Mouse (Mus musculus) small intestine, adult 10 weeks (tissue): ENCODE data around the gene Gm13089. TPM values are rescaled to one million over a fixed set of nuclear protein-coding genes. Genes with fewer than 3 reads are reported as not detected.

Experiments
- polyA plus RNA-seq: library from polyadenylated mRNA; stranded (reverse); fragments of 350-450 nt; fragmentation: Illumina TruSeq; extraction: RNeasy Lipid Tissue Mini Kit (QIAGEN cat#74804); gene quantifications from one replicate; pipeline ENCODE4 v1.2.3, GENCODE M21; 2014; ENCODE audit warnings: low replicate concordance

Gene Gm13089
- not detected for polyA plus RNA-seq

DNA sequence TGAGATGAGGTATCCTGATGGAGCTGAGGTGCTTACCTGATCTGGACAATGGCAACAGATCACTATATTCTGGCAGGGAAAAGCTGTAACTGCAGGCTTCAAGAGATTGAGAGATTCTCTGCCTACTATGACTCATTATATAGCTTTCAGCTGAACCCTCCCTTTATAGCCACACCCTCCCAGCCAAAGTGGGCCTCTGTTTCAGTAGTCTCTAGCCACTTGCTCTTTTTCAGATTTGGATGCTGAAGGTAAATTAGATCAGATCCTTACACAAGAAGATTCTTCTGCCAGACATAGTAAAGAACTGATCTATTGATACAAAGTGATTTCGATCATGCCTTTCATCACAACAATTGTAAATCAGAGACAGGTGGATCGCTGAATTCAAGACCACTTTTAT lies at the start of gene Gm13089:
Gene Gm13089 (minus strand): TSS at position 101 of the 400 bp plus-strand sequence.

DNA sequence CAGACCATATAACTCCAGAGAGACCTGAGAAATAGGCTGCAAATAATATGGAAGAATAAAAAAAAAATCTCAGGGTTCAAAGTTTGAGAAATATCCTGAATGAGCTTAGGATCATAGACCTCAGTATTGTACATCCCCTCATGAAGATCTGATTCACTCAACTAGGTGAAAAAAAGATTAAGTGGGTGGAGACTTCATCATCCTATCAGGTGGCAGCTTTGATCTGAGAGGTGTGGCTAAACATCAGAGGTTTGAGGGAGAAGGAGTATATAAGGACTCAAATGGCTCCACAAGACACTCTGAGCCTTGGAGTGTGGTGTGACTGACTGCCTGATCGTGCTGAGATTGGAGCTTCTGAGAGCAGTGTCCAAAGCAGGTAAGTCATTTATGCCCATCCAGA lies 16.6 kb upstream of the Gm13089 start, which contains the start of gene Gm13078:
Gene Gm13078 (plus strand): TSS at position 301 of the 400 bp plus-strand sequence.

DNA sequence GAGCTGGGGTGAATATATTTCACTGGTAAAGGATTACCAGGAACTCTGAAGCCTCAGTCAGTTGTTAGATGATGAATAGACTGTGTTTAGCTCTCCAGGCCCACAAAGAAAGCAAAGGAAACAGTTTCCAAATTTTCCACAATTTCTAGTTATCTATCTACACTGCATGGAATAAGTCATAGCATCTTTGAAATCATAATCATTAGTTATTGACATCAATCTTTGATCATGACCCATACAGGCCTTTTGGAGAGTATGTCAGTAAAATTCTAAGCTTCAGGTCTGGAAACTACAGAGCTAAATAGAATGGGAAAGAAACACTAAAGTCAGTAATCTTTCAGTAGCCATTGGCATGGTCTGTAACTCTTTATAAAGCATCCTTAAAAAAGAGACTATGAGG lies 45.4 kb downstream of the Gm13089 start, which contains the start of gene Gm13088:
Gene Gm13088 (minus strand): TSS at position 101 of the 400 bp plus-strand sequence.

Other genes starting within 250 kb of the Gm13089 start
- not detected for gene Gm13043, start 191.4 kb downstream of the Gm13089 start, polyA plus RNA-seq
- gene Gm13040, start 166.8 kb downstream of the Gm13089 start, polyA plus RNA-seq = not detected
- gene BC080695, start 151.0 kb downstream of the Gm13089 start, polyA plus RNA-seq = not detected
- not detected for gene Gm13057, start 151.0 kb downstream of the Gm13089 start, polyA plus RNA-seq
- not detected for gene Gm13083, start 87.7 kb downstream of the Gm13089 start, polyA plus RNA-seq
- not detected for gene Gm13088, start 45.5 kb downstream of the Gm13089 start, polyA plus RNA-seq
- not detected for gene Gm13078, start 16.7 kb upstream of the Gm13089 start, polyA plus RNA-seq
- not detected for gene Gm13023, start 86.6 kb upstream of the Gm13089 start, polyA plus RNA-seq
- not detected for gene Gm13084, start 113.4 kb upstream of the Gm13089 start, polyA plus RNA-seq
- not detected for gene Gm13103, start 143.8 kb upstream of the Gm13089 start, polyA plus RNA-seq
- gene Pramef6, start 197.7 kb upstream of the Gm13089 start, polyA plus RNA-seq = not detected
- not detected for gene Pramef25, start 248.3 kb upstream of the Gm13089 start, polyA plus RNA-seq